ENCODE assay signal across 8 mouse cellular contexts in the genomic region with DNA sequence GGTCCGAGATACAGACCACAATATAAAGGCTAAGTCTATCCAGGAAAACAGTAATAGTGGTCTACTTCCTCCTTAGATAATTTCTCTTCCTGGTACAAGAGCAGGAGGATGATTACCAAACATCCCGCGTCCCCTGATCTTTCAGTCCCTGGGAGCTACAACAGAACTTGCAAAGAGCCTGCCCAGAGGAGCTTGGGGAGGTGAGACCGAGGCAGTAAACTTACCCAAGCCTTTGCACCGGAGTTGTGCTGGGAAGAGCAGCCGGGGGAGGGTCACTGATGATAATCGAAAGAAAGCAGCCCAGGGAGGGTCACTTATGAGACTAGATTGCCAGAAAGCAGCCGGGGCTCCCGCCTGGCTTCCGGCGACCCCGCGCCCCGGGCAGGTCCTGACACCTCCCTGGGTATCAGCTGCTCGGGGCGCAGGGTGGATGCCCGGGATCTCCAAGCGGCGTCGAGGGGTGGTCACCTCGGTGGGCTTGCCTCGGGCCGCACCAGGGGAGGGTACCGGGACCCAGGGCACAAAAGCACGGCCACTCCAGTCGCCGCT. TPM values are rescaled to one million over a fixed set of nuclear protein-coding genes. Genes with fewer than 3 reads are reported as not detected.
DNase-seq lines count a peak whose midpoint lies in the region; ATAC-seq and TF ChIP-seq lines count a peak whose summit lies in the region.

No protein-coding gene starts in this region.

- DNase-seq in heart, adult 2 months = no peak
- no peak for DNase-seq in heart, postnatal 25 days (ENCODE audit: low spot score)
- no peak for DNase-seq in forebrain, postnatal 0 days
- DNase-seq in gastrocnemius, adult 8-10 months (ENCODE audit: low spot score in 2 of 2) = no peak
- DNase-seq in layer of hippocampus, postnatal 25 days (ENCODE audit: extremely low spot score in 1 of 2, low spot score in 1 of 2) = no peak

- peak overlapping the region; percentile 86 for H3K4me3 ChIP-seq in heart, adult 2 months
- peak overlapping the region; percentile 67 for H3K4me3 ChIP-seq in forebrain, postnatal 0 days (ENCODE audit: low read depth, low read length)
- H3K4me3 ChIP-seq in liver, embryonic 12.5 days = peak overlapping the region; percentile 94
- peak overlapping the region; percentile 85 for H3K4me3 ChIP-seq in neural tube, embryonic 13.5 days

- intact Hi-C loops in heart, adult 2 months (cut with DNase I) = loop anchor here (5.0 kb wide), 1 partner anchor 105 kb away; no protein-coding TSS in a partner anchor
- intact Hi-C loops in heart, postnatal 25 days (cut with DNase I) = loop anchor here (2.0 to 10.0 kb wide), 3 partner anchors 39 to 163 kb away; no protein-coding TSS in a partner anchor

- H3K9ac ChIP-seq in heart, adult 2 months (ENCODE audit: low read depth, low read length) = peak overlapping the region; percentile 94
- H3K9ac ChIP-seq in forebrain, postnatal 0 days = peak overlapping the region; percentile 66
- H3K9ac ChIP-seq in liver, embryonic 12.5 days = peak overlapping the region; percentile 92
- peak overlapping the region; percentile 89 for H3K9ac ChIP-seq in neural tube, embryonic 13.5 days

- TF ChIP-seq CTCF in heart, adult 2 months (IDR thresholded peaks at IDR 0.05) = no peak
- no peak for TF ChIP-seq CTCF in forebrain, postnatal 0 days (IDR thresholded peaks at IDR 0.05; ENCODE audit: low read depth)

- WGBS in heart, adult 2 months = under 1% methylated on average over 27 of the region's 27 CpGs
- WGBS in forebrain, postnatal 0 days = under 1% methylated on average over 27 of the region's 27 CpGs
- WGBS in liver, embryonic 12.5 days (ENCODE audit: insufficient replicate concordance) = under 1% methylated on average over 27 of the region's 27 CpGs
- WGBS in neural tube, embryonic 13.5 days = 1% methylated on average over 27 of the region's 27 CpGs

- peak overlapping the region; percentile 71 for H3K4me2 ChIP-seq in forebrain, postnatal 0 days (ENCODE audit: low read depth)
- peak overlapping the region; percentile 95 for H3K4me2 ChIP-seq in liver, embryonic 12.5 days
- H3K4me2 ChIP-seq in neural tube, embryonic 13.5 days = peak overlapping the region; percentile 64

- H3K27ac ChIP-seq in heart, adult 2 months = peak overlapping the region; percentile 88
- peak overlapping the region; percentile 77 for H3K27ac ChIP-seq in forebrain, postnatal 0 days (ENCODE audit: low read depth, low read length)
- H3K27ac ChIP-seq in liver, embryonic 12.5 days = peak overlapping the region; percentile 92
- peak overlapping the region; percentile 88 for H3K27ac ChIP-seq in neural tube, embryonic 13.5 days (replicated peaks)

- H3K9me3 ChIP-seq in forebrain, postnatal 0 days (ENCODE audit: low read length) = no peaks in the 10 kb centered on the region
- no peaks in the 10 kb centered on the region for H3K9me3 ChIP-seq in liver, embryonic 12.5 days (replicated peaks)
- no peaks in the 10 kb centered on the region for H3K9me3 ChIP-seq in neural tube, embryonic 13.5 days

- ATAC-seq in activated CD4-positive, CD25-positive, alpha-beta regulatory T cell, adult 4 months = peak; percentile 25
- no peak for ATAC-seq in forebrain, postnatal 0 days
- peak; percentile 62 for ATAC-seq in liver, embryonic 12.5 days
- peak; percentile 29 for ATAC-seq in neural tube, embryonic 13.5 days (ENCODE audit: low read depth)

- H3K27me3 ChIP-seq in heart, adult 2 months (ENCODE audit: control insufficient read depth, insufficient read depth, low read length) = no peaks in the 10 kb centered on the region
- H3K27me3 ChIP-seq in forebrain, postnatal 0 days (ENCODE audit: insufficient read depth, low read length) = no peaks in the 10 kb centered on the region
- no peaks in the 10 kb centered on the region for H3K27me3 ChIP-seq in liver, embryonic 12.5 days (replicated peaks)
- H3K27me3 ChIP-seq in neural tube, embryonic 13.5 days = no peaks in the 10 kb centered on the region

- no peak for TF ChIP-seq POLR2A in heart, adult 2 months (IDR thresholded peaks at IDR 0.05; ENCODE audit: insufficient read depth, low read depth, low read length)

- TF ChIP-seq EP300 in heart, adult 2 months (IDR thresholded peaks at IDR 0.05; ENCODE audit: insufficient read depth, low read depth, low read length) = no peak

- H3K4me1 ChIP-seq in heart, adult 2 months (ENCODE audit: control insufficient read depth, insufficient read depth, low read length) = no peaks in the 10 kb centered on the region
- no peaks in the 10 kb centered on the region for H3K4me1 ChIP-seq in forebrain, postnatal 0 days (ENCODE audit: insufficient read depth)
- peaks cover 17% of the 10 kb centered on the region for H3K4me1 ChIP-seq in liver, embryonic 12.5 days
- peaks cover 14% of the 10 kb centered on the region; the same call in 1 of the 2 replicates for H3K4me1 ChIP-seq in neural tube, embryonic 13.5 days (replicated peaks)

- H3K36me3 ChIP-seq in heart, adult 2 months (ENCODE audit: control insufficient read depth, insufficient read depth, low read length) = no peaks in the 10 kb centered on the region; the same call in 1 of the 2 replicates
- H3K36me3 ChIP-seq in forebrain, postnatal 0 days (ENCODE audit: insufficient read depth) = peaks cover 10% of the 10 kb centered on the region
- H3K36me3 ChIP-seq in liver, embryonic 12.5 days = peaks cover 23% of the 10 kb centered on the region
- peaks cover 20% of the 10 kb centered on the region for H3K36me3 ChIP-seq in neural tube, embryonic 13.5 days

- H3K79me2 ChIP-seq in heart, adult 2 months (replicated peaks; ENCODE audit: control insufficient read depth, insufficient read depth, low read length) = no peaks in the 10 kb centered on the region

RNA-seq across cellular contexts. Expression of a gene that starts 0.5 kb away (rescaled TPM):
- 1 to 10 TPM; 5.2 to 5.6 TPM for total RNA-seq in heart, adult 2 months (2021)
- 3.9 and 6.4 TPM in 2 replicates for polyA plus RNA-seq in heart, adult 2 months (2012; rRNA removed)
- 1 to 10 TPM; 8.0 to 8.2 TPM for total RNA-seq in heart, postnatal 25 days (2021)
- 10 to 100 TPM; 12.1 to 18.2 TPM for polyA plus RNA-seq in activated CD4-positive, CD25-positive, alpha-beta regulatory T cell, adult 4 months (2017; shearing (Covaris generic))
- total RNA-seq in forebrain, postnatal 0 days (2014; rRNA removed) = 33.4 and 45.7 TPM in 2 replicates
- polyA plus RNA-seq in forebrain, postnatal 0 days (2015; fragmentation: Nextera tagmentation; extraction: Ambion mirVana) = 15.3 and 16.7 TPM in 2 replicates
- 12.6 and 13.9 TPM in 2 replicates for polyA plus RNA-seq in liver, embryonic 12.5 days (2016; fragmentation: Nextera tagmentation; extraction: Ambion mirVana)
- 16.2 and 18.4 TPM in 2 replicates for polyA plus RNA-seq in neural tube, embryonic 13.5 days (2015; fragmentation: Nextera tagmentation; extraction: Ambion mirVana)
- 1 to 10 TPM in 3 of 4 experiments, under 1 TPM in 1; 0.87 to 2.0 (median 1.7) TPM for total RNA-seq in gastrocnemius, adult 8-10 months (2022)
- total RNA-seq in layer of hippocampus, postnatal 25 days (2021) = 10 to 100 TPM; 12.3 to 13.1 TPM

RNA-seq across cellular contexts. Expression of a gene that starts 0.7 kb away (rescaled TPM):
- 10 to 100 TPM; 18.7 to 20.2 TPM for total RNA-seq in heart, adult 2 months (2021)
- 4.2 and 8.3 TPM in 2 replicates for polyA plus RNA-seq in heart, adult 2 months (2012; rRNA removed)
- 10 to 100 TPM; 17.4 to 18.6 TPM for total RNA-seq in heart, postnatal 25 days (2021)
- 1 to 10 TPM; 4.3 to 4.8 TPM for polyA plus RNA-seq in activated CD4-positive, CD25-positive, alpha-beta regulatory T cell, adult 4 months (2017; shearing (Covaris generic))
- total RNA-seq in forebrain, postnatal 0 days (2014; rRNA removed) = 13.1 and 16.3 TPM in 2 replicates
- 8.6 and 13.2 TPM in 2 replicates for polyA plus RNA-seq in forebrain, postnatal 0 days (2015; fragmentation: Nextera tagmentation; extraction: Ambion mirVana)
- polyA plus RNA-seq in liver, embryonic 12.5 days (2016; fragmentation: Nextera tagmentation; extraction: Ambion mirVana) = 14.0 and 14.8 TPM in 2 replicates
- 23.5 and 26.6 TPM in 2 replicates for polyA plus RNA-seq in neural tube, embryonic 13.5 days (2015; fragmentation: Nextera tagmentation; extraction: Ambion mirVana)
- total RNA-seq in gastrocnemius, adult 8-10 months (2022) = 10 to 100 TPM in 2 of 4 experiments, 1 to 10 TPM in 2; 9.1 to 11.1 (median 10.4) TPM
- total RNA-seq in layer of hippocampus, postnatal 25 days (2021) = 10 to 100 TPM; 15.4 to 16.4 TPM

RNA-seq across cellular contexts. Expression of a gene that starts 41.8 kb away (rescaled TPM):
- total RNA-seq in heart, adult 2 months (2021) = 1,000 to 10,000 TPM; 2,279 to 2,697 TPM
- polyA plus RNA-seq in heart, adult 2 months (2012; rRNA removed) = 1,459 and 1,712 TPM in 2 replicates
- 1,000 to 10,000 TPM; 2,502 to 2,645 TPM for total RNA-seq in heart, postnatal 25 days (2021)
- polyA plus RNA-seq in activated CD4-positive, CD25-positive, alpha-beta regulatory T cell, adult 4 months (2017; shearing (Covaris generic)) = 100 to 1,000 TPM; 268 TPM
- total RNA-seq in forebrain, postnatal 0 days (2014; rRNA removed) = 321 and 336 TPM in 2 replicates
- polyA plus RNA-seq in forebrain, postnatal 0 days (2015; fragmentation: Nextera tagmentation; extraction: Ambion mirVana) = 529 and 607 TPM in 2 replicates
- polyA plus RNA-seq in liver, embryonic 12.5 days (2016; fragmentation: Nextera tagmentation; extraction: Ambion mirVana) = 282 and 297 TPM in 2 replicates
- polyA plus RNA-seq in neural tube, embryonic 13.5 days (2015; fragmentation: Nextera tagmentation; extraction: Ambion mirVana) = 521 and 534 TPM in 2 replicates
- 1,000 to 10,000 TPM; 1,088 to 1,186 (median 1,135) TPM for total RNA-seq in gastrocnemius, adult 8-10 months (2022)
- 100 to 1,000 TPM; 500 to 552 TPM for total RNA-seq in layer of hippocampus, postnatal 25 days (2021)
